Mouse (Mus musculus) v-Abl transformed pro-B cells (cell line): ENCODE data around the gene Mbip.

Experiments
- in situ Hi-C, 2 experiments: fragments of 400-800 bp; cut with MboI; formaldehyde crosslinking; loops; one replicate each; pipeline ENCODE4 v1.15.1; 2025; ENCODE audit not compliant: unreplicated experiment in 2 of 2

Mbip gene

DNA sequence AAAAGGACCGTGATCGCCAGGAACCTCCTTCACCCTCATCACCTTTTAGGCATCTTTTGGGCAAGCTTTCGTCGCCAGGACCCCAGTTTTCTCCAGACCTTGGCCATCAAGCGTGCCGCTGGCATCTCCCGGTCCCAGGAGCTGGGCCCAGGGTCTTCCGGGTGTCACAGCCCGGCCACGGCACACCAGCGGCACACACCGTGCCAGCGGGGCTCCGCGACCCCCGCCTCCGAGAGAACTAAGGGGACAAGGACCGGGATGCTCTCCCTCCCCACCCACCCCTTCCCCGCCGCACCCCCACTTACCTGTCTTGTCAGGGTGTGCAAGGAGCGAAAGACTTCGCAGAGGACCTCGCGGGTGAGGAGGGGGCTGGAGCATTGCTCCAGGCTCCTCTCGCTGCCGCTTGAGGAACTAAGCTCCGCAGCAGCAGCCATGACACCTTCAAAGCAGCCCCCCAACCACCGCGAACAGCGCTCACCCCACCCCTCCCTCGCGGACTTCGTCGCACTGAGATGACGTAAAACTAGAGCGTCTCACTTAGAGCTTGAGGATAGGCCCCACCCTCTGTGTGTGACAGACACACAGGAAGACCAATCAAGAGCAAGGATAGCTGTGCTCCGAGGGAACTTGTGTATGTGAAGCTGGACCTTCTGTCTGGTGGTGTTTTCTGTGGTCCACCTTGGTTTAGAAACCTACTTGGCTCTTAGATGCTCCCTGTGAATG lies at the start of gene Mbip:
Gene Mbip (minus strand): TSS at position 528 of the 723 bp plus-strand sequence.
- in situ Hi-C loops = loop anchor here (5.0 to 25.0 kb wide), 2 partner anchors 57 to 1683 kb away; partner anchors contain the start of gene Sptssa (in 1 of the 2)

DNA sequence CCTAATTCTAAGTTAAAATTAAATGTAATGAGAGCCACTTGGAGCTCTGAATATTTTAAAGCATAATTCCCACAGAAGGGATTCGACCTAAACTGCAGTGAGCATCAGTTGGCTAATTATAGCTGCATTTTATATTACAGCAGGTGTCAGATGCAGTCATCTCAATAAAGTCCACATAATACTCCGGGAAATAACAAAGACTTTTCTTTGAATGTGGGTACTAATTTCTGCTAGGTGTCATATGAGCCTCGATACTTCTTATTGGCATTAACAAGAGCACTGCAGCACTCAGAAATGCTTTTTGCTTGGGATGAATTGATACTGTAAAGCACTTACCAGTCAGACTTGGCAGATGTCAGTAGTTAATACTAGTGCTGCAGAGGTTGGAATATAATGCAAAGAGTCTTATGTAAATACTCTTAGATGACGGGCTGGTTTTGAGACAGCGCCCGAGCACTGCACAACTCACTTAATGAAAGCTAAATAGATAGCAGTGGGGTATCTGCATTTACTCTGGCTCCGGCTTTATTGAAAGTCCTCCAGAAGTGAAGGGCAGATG lies 42.0 kb upstream of the Mbip start:
- in situ Hi-C loops = no loop called here

DNA sequence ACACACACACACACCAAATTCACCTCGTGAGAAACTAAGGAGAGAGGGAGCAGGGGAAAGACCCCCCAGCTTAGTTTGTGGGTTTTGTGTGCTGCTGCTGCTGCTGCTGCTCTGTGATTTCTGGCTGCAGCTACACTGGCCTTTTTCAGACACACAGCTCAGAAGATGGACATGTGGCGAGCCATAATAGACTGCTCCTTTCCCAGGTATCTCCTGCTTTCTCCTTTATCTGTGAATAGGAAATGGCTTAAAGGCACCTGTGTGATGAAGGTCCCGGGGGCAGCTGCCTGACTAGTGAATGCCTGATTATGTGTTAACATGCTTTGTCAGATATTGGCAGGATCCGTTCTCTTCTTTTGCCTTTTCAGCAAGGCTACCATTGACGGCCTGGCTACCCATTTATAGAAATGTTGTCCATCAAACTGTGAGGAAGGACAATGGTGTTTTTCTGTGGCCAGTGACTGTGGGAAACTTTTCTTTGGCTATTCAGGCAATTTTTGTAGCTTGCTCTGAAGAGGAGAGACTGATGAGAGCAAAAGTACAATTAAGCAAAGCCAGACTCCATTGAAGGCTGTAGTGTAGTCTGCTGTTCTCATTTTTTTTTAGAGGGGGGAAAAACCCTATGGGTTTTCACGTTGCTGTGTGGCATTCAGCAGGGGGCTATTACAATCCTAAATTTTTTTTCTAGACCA lies 41.4 kb upstream of the Mbip start:
- in situ Hi-C loops = no loop called here

DNA sequence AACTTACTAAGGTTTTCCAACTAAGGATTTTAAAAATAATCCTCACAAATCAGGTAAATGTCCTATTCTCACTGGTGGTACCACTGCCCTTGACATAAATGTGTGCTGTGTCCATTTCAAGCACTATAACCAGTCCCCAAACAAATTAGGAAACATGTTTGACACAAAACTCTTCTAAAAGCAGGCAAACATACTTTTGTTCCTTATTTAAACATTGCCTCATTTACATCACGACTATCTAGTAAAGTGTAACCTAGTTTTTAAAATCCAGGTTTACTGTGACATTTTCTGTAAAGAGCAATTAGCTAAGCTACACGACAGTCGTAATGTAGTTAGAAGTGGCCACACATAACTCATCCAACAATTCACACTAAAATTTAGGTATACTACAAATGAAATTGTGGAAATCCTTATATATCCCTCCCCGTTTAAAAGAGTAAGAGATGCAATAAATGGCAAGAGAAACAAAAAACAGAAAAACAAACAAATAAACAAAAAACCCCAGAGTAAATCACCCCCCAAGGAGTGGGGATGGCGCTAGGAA lies 851 bp downstream of the Mbip start:
- in situ Hi-C loops = loop anchor here (5.0 to 25.0 kb wide), 2 partner anchors 57 to 1683 kb away; partner anchors contain the start of gene Sptssa (in 1 of the 2)

DNA sequence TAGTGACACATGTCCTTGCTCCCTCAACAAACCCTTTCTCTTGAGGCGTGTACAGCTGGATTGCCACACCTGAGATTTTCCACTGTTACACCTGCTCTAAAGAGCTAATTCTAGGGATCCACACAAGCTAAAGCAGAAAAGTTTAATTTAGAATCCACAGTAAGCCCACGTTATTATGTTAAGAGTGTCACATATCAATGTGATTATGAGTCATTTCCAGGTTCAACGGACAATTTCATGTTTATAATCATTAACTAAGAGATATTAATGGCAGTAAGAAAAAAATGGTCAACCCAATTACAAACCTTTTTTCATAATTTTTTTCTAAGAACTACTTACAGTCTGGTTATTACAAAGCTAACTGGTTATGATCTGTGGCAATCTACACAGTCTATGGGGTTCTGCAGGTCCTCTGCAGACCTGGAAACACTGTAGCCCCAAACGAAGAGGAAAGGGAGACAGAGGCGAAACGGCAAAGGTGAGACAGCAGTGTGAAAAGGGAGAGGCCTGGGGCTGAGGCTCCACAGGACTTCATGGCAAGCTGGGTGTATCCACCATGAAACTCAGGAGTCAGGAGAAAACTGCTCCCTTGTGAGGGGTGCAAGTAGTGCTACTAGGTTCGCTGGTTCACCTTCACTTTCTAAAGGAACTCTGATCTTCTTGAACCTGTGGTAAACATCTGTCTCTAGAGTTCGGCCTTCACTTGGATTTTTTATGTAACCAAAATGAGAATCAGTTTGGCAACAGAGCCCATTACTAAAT lies 6.2 kb downstream of the Mbip start:
- in situ Hi-C loops = loop anchor here in 1 of 2 experiments (25.0 kb wide), 1 partner anchor 1677 kb away; the partner anchor contains the start of gene Sptssa

DNA sequence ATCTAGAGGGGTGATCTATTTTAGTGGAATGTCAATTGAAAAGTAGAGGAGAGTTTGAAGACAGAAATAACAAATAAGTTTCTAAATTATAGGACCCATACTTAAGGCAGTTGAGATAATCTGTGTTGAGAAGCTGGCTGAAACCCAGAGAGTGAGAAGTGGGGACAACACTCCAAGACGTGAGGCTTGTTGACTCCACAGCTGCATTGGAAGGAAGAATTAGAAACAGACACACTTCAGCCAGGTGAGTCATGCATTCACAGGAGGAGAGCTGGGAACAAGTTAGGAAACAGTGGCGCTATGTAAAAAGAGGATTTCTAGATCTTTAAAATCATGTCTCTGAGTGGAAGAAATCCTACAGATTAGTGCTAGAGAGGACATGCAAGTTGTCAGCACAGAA lies 12.2 kb downstream of the Mbip start:
- in situ Hi-C loops = loop anchor here in 1 of 2 experiments (25.0 kb wide), 1 partner anchor 1671 kb away; the partner anchor contains the start of gene Sptssa

DNA sequence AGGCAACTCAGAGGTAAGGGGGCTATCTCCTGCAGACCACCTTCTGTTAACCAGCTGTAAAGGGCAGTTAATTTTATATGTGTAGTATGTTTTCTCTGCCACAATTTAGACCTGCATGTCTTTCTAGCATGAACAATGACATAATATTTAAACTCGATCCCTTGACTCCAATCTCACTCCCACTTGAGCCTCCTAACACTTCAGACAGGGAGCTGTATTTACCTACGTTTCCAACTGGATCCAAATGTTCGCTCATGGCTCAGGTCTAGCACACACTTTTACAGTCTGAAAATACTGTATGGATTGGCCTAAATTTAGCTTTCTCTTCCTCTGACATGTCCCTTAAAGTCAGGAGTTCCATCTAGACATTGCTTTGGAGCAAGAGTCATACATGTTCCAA lies 13.2 kb downstream of the Mbip start:
- in situ Hi-C loops = loop anchor here in 1 of 2 experiments (25.0 kb wide), 1 partner anchor 1670 kb away; the partner anchor contains the start of gene Sptssa

DNA sequence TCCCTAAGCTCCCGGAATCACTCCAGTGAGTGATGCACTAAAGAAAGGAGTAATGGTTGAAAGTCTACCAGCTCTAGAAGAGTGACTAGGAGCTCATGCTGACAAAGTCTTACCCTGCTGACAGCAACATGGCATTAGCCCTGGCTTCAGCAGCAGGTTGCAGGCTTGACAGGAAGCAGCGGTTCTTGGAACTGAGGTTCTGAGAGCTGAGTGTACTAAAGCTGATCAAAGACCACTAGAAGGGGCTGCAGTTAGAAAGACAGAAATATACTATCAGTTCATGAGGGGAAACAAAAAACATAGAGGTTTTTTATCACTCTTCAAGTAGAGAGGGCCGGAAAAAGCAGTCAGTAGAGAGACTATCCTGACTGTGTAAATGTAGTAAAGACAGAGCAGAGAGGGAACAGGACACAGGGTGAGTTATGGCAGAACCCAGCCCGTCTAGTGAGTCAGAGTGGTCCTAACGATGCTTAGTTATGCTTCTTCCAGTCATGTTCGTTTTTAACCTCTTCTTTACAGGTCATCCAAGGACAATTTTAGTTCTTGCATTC lies 18.2 kb downstream of the Mbip start:
- in situ Hi-C loops = loop anchor here in 1 of 2 experiments (25.0 kb wide), 1 partner anchor 1665 kb away; the partner anchor contains the start of gene Sptssa

DNA sequence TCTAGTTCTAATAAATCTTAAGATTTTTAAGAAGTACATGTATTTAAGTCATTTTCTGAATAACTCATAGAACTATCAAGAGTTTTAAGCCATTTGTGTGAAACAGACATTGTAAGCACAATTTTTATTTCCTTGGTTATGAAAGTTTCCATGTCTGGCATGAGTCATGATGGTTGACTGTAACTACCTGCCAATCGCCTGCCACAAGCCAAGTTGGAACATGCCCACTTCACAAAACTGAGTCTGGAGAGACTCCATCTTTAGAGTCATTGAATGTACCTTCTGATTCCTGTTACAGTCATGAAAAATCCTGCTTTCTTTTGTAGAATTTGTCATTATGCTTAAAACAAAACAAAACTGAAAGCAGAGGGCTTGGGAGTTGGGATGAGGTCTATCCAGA lies 19.8 kb downstream of the Mbip start:
- in situ Hi-C loops = loop anchor here in 1 of 2 experiments (25.0 kb wide), 1 partner anchor 1664 kb away; the partner anchor contains the start of gene Sptssa

DNA sequence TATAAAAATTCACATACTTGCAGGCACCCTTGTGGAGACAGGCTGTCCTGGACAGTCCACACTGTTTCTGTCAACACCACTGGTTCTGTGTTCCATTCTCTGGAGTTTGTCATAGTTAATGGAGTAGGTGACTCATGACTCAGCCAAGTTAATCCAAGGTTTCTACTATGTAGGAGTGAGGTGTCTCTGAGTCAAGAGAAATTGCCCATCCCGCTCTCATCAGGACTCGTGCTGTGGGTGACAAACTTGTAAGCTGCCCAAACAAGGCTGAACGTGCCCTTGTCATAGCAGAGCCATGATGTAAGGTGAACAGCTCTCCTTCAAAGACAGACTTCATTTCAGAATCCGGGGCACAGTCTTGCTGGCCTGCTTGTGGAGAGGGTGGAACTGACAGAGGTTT lies 26.8 kb downstream of the Mbip start:
- in situ Hi-C loops = no loop called here

DNA sequence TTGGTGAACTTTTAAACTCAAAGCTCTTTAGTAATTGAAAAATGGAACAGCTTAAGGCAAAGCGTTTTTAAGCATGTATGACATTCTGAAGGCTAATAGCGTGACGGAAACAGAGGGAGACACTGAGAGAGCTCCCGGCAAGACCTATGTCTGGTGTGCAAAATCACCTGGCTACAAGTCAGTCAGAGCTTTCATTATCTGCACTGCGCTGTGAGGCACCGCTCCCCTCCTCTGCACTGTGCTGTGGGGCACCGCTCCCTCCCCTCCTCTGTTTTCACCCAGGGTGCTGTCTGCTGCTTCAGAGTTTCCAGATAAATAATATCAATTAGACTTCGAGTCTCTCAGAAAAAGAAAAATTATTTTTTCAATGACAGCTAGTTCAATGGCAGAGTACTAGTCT lies 27.6 kb downstream of the Mbip start:
- in situ Hi-C loops = no loop called here

DNA sequence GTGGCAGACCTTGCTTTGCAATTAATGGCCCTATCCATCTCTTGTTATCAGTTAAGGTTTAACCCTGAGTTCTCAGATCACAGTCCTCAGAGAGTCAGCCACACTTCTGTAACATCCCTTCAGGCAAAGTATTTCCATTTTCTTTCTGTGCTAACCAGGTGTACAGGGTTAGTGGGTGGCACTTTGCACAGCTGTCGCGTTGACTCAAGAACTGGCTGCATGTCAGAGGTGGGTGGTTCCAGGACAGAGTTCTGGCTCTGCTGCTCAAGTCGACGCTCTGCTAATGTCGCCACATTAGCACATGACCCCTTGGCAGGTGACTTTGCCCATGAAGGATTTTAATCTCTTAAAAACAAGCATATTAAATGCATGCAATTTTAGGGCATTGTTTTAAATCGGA lies 39.9 kb downstream of the Mbip start:
- in situ Hi-C loops = no loop called here

DNA sequence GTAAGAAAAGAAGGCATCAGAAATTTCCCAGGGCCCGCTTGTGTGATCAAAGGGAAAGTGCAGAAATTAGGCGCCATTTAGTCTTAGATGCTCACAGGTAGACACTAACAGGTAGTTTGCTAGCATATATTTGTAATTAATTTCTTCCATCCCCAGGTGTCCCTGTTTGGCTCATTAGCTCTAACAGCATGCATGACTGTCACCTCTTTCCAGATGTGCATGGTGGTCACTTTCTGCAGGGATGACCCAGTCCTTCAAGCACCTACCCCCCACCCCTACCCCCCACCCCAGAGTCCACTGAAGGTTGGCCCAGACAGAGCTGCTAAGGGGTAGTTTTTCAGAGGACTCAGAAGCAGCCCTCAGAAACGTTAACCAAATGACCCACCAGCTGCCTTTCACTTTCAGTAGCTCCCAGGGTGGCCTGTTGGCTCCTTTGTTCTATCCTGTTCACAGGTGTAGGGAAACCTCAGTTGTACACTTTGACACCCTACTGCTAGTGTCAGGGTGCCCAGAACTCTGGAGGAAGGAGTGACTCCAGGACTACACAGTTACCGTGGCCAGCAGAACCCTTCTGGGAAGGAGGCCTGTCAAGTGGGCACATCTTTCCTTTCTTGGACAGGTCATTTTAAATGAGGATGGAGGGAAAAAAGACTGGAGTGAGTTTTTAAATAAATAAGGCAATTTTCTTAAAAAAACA lies 43.2 kb downstream of the Mbip start:
- in situ Hi-C loops = no loop called here

DNA sequence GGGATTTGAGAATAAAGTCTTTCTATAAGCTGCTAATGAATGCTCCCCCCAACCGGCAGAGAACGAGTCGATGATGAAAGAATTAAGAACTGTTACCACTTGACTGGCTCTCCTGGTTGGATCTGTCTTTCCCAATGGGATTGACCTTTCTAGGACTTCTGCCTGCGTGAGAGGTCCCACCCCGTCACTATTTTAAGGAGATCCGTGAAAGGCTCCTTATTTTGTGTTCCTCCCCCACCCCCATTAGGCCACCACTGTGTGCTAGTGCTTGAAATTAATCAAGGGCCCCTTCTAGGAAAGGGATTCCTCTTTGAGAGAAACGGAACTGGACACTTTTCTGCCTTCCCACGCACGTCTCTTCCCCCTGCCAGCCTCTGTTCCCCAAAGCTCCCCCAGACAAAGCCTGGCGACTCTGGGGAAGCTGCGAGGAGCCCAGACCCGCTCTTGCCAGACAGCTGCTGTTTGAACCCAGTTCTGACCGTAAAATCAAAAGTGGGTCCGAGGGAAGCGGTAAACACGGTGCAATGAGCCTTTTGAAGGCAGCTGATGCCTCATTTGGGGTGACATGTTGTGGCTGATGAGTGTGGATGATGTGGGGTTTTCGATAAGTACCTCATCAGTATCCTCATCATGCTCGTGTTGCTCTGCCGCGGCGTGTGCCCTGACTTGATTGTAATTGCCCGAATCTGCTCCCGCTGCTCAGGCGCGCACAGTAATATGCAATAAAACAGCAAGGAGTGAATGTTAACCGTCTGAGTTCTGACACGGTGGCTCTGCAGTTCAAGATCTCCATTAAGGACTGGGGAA lies 44.0 kb downstream of the Mbip start:
- in situ Hi-C loops = no loop called here

DNA sequence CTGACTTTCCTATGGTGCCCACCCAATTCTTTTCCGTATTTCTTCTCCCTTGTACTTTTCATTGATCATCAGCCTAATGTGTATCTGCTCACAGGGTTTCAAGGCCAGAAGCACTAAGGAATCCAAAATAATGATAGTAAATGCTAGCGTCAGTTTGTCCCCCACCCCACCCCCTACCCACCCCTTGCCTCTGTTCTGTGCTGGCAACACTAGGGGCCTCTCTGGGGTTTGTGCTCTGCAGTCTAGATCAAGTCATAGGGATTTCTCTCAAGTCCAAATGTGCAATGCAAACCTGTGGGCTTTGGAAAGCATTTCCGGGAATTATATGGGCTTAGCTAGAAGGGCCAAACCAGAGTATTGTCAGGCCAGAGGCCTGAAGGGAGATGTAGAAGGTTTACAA lies 46.1 kb downstream of the Mbip start:
- in situ Hi-C loops = no loop called here

DNA sequence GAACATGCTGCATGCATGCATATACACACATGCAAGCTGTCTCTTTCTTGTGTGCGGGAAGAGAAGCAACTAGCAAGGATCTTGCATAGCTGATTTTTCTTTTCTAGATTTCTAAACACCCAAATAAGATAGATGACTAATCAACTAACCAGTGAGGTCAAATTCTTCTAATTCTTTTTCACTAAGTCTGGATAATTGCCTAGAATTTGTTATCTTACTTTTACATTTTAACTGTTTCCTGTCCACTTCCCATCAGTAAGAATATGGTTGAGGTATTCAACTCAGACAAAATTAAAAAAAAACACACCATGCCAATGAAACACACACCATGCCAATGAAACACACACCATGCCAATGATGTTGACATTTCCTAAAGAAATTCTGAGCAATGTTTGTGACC lies 46.8 kb downstream of the Mbip start:
- in situ Hi-C loops = no loop called here

DNA sequence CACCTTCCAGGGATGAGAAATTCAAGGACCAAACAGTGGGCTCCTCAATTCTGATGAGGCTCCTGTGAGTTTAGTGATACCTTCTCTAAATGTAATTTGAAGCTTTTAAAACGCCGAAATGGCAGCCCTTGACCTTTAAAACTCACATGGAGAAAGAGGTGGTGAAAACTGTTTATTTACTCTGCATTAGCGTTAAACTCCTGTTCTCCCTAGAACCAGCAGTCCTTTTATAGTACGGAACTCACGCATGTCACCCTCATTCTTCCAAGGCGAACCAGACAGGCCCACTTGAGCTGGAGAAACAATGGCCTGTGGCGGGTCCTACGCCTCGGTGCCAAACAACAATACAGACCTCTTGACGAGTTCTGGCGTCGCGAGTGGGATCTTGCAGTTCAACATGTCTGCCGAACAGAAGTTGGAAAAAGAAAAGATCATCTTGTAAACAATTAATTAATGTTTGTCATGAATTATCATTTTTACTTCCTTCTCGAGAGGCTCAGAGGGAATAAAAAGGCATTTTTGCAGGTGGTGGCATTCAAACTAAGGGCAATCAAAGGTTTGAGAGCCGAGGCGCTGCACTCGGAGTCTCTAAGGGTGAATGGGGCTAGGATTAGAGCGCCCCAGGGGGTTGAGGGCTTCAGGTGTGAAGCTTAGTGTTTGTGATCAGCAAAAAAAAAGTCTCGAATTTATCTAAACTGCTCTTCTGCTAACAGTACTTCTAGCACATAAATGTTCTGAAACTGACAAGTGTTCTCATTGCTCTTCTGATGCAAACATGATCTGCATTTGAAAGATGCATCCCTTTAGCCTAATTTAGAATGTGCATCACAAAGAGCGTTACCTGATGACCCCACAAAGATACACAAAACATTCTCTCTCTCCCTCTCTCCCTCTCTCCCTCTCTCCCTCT lies 47.5 kb downstream of the Mbip start:
- in situ Hi-C loops = no loop called here

DNA sequence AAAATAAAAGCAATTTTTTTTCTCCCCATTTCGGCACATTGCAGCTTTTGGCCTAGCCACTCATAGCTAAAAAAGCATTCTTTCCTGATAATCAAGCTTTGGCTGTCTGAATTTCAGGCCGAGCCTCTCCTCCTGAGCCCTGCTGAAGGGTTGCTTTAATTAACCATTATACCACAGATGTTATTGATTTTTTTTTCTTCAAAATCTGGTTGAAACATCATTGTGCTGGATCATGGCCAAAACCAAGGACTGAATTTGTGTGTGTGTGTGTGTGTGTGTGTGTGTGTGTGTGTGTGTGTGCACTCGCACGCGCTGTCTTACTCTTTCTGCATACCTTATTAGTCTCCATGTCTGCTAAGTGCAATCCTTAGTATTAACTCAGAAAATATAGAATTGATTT lies 48.6 kb downstream of the Mbip start:
- in situ Hi-C loops = no loop called here
